Comparison of ENCODE assay signal across 30 mouse cellular contexts in the genomic region with DNA sequence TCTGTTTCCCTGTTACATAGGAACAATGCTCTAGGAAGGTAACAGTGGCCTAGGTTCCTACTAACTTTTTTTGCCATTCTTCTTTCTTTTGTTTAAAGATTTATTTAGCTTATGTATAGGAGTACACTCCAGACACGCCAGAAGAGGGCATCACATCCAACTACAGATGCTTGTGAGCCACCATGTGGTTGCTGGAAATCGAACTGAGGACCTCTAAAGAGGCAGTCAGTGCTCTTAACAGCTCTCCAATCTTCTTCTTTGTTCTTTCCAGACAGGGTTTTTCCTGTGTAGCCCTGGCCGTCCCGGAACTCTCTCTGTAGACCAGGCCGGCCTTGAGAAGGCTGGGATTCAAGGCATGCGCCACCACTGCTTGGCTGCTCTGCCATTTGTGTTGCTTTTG. TPM values are rescaled to one million over a fixed set of nuclear protein-coding genes. Genes with fewer than 3 reads are reported as not detected.
DNase-seq lines count a peak whose midpoint lies in the region; ATAC-seq and TF ChIP-seq lines count a peak whose summit lies in the region.
"Had no signal": no experiment of that assay in that cellular context is flagged by ENCODE, and none has a peak within 500 bp of the region (broad histone marks: within the 10 kb centered on the region; RNA-seq: fewer than 3 reads in every experiment).

No protein-coding gene starts in this region.

- H3K4me1 ChIP-seq in bone marrow, adult 2 months (ENCODE audit: control insufficient read depth, insufficient read depth, low read length) = no peaks in the 10 kb centered on the region

- no peak for ATAC-seq in CD4-positive, CD25-positive, alpha-beta regulatory T cell, adult 4 months
- ATAC-seq: midbrain, embryonic 13.5 days had no signal

- H3K27ac ChIP-seq in layer of hippocampus, adult 2 months = no peak overlapping the region
- H3K27ac ChIP-seq in bone marrow, adult 2 months (ENCODE audit: control insufficient read depth, insufficient read depth, low read depth, low read length, poor library complexity) = no peak overlapping the region
- H3K27ac ChIP-seq: forebrain, embryonic 10.5 days; heart, embryonic 13.5 days; hindbrain, embryonic 12.5 days; limb, embryonic 15.5 days; midbrain, embryonic 13.5 days; neural tube, embryonic 12.5 days had no signal

- no peak overlapping the region for H3K4me3 ChIP-seq in layer of hippocampus, adult 2 months
- no peak overlapping the region for H3K4me3 ChIP-seq in bone marrow, adult 2 months (replicated peaks; ENCODE audit: control insufficient read depth, low read depth, low read length)
- H3K4me3 ChIP-seq: forebrain, embryonic 10.5 days; heart, embryonic 13.5 days; hindbrain, embryonic 12.5 days; limb, embryonic 15.5 days; midbrain, embryonic 13.5 days; neural tube, embryonic 12.5 days had no signal

- WGBS in bone marrow, adult 2 months = 67% methylated on average over 6 of the region's 6 CpGs

- TF ChIP-seq POLR2A in bone marrow, adult 2 months (IDR thresholded peaks at IDR 0.05; ENCODE audit: borderline replicate concordance, control insufficient read depth, low read depth, low read length) = no peak

- no peak for DNase-seq in layer of hippocampus, adult 2 months (ENCODE audit: low spot score in 2 of 2)
- no peak for DNase-seq in layer of hippocampus, postnatal 25 days (ENCODE audit: extremely low spot score in 1 of 2, low spot score in 1 of 2)
- DNase-seq in 416B (ENCODE audit: low read depth) (peak; percentile 37), A20 (ENCODE audit: low read depth, low spot score) (peak; percentile 35)
- no peak for DNase-seq in spleen, postnatal 14 days (ENCODE audit: low spot score in 2 of 2)
- DNase-seq: adrenal gland, postnatal 25 days; gastrocnemius, postnatal 25 days; heart, adult 18-20 months; heart, postnatal 14 days; kidney, adult 9 months; kidney, postnatal 36 days; lung, adult 2 months; right cerebral cortex, adult 18-20 months; right cerebral cortex, postnatal 4 days; thymus, adult 2 months; thymus, postnatal 4 days had no signal

- TF ChIP-seq CTCF in layer of hippocampus, adult 2 months (conservative IDR thresholded peaks at IDR 0.05) = peak; percentile 31; the same call in 1 of the 2 replicates
- TF ChIP-seq CTCF in bone marrow, adult 2 months (IDR thresholded peaks at IDR 0.05; ENCODE audit: control insufficient read depth, insufficient read depth, low read length) = peak; percentile 1; the same call in 1 of the 2 replicates

RNA-seq across cellular contexts. Expression of a gene that starts 5.5 kb away (rescaled TPM):
- total RNA-seq in layer of hippocampus, adult 2 months (2021) = 10 to 100 TPM; 61.9 to 63.0 TPM
- total RNA-seq in layer of hippocampus, postnatal 25 days (2021) = 10 to 100 TPM; 69.0 to 71.9 TPM
- polyA plus RNA-seq in bone marrow, adult 2 months (2011; ENCODE audit: insufficient read depth, insufficient read length, low replicate concordance, missing spikeins) = 2.9 and 3.4 TPM in 2 replicates
- 1 to 10 TPM in 1 of 2 experiments, under 1 TPM in 1; 0.68 to 1.5 TPM for polyA plus RNA-seq in CD4-positive, CD25-positive, alpha-beta regulatory T cell, adult 4 months (2017; shearing (Covaris generic))

RNA-seq across cellular contexts. Expression of a gene that starts 12.7 kb away (rescaled TPM):
- total RNA-seq in layer of hippocampus, adult 2 months (2021) = not detected
- not detected for total RNA-seq in layer of hippocampus, postnatal 25 days (2021)
- polyA plus RNA-seq in bone marrow, adult 2 months (2011; ENCODE audit: insufficient read depth, insufficient read length, low replicate concordance, missing spikeins) = not detected in 2 replicates
- not detected for polyA plus RNA-seq in CD4-positive, CD25-positive, alpha-beta regulatory T cell, adult 4 months (2017; shearing (Covaris generic))
- total RNA-seq: adrenal gland, postnatal 25 days; gastrocnemius, postnatal 25 days; heart, adult 18-20 months; heart, postnatal 14 days; left cerebral cortex, adult 18-20 months; left cerebral cortex, postnatal 36 days; megakaryocyte, adult 5-6 weeks had no signal
- polyA plus RNA-seq: cortical plate, adult 2 months; G1E; lung, adult 2 months had no signal

RNA-seq across cellular contexts. Expression of a gene that starts 18.2 kb away (rescaled TPM):
- total RNA-seq in layer of hippocampus, adult 2 months (2021) = 10 to 100 TPM; 32.6 to 41.6 TPM
- 10 to 100 TPM; 39.8 to 45.0 TPM for total RNA-seq in layer of hippocampus, postnatal 25 days (2021)
- polyA plus RNA-seq in bone marrow, adult 2 months (2011; ENCODE audit: insufficient read depth, insufficient read length, low replicate concordance, missing spikeins) = 2.5 and 3.1 TPM in 2 replicates
- polyA plus RNA-seq in CD4-positive, CD25-positive, alpha-beta regulatory T cell, adult 4 months (2017; shearing (Covaris generic)) = under 1 TPM in 1 of 2 experiments, not detected in 1; 0.56 TPM

RNA-seq across cellular contexts. Expression of a gene that starts 20.9 kb away (rescaled TPM):
- not detected for total RNA-seq in layer of hippocampus, adult 2 months (2021)
- total RNA-seq in layer of hippocampus, postnatal 25 days (2021) = not detected
- polyA plus RNA-seq in bone marrow, adult 2 months (2011; ENCODE audit: insufficient read depth, insufficient read length, low replicate concordance, missing spikeins) = not detected in 2 replicates
- polyA plus RNA-seq in CD4-positive, CD25-positive, alpha-beta regulatory T cell, adult 4 months (2017; shearing (Covaris generic)) = not detected
- total RNA-seq: adrenal gland, postnatal 25 days; G1E; gastrocnemius, postnatal 25 days; heart, adult 18-20 months; heart, postnatal 14 days; left cerebral cortex, adult 18-20 months; left cerebral cortex, postnatal 36 days; megakaryocyte, adult 5-6 weeks had no signal
- polyA plus RNA-seq: embryonic facial prominence, embryonic 11.5 days; forebrain, embryonic 10.5 days; G1E; heart, embryonic 13.5 days; hindbrain, embryonic 12.5 days; midbrain, embryonic 13.5 days; neural tube, embryonic 12.5 days had no signal

RNA-seq across cellular contexts. Expression of a gene that starts 21.1 kb away (rescaled TPM):
- total RNA-seq in layer of hippocampus, adult 2 months (2021) = 10 to 100 TPM; 38.9 to 40.9 TPM
- 10 to 100 TPM; 34.8 to 43.0 TPM for total RNA-seq in layer of hippocampus, postnatal 25 days (2021)
- polyA plus RNA-seq in bone marrow, adult 2 months (2011; ENCODE audit: insufficient read depth, insufficient read length, low replicate concordance, missing spikeins) = 67.2 and 129 TPM in 2 replicates
- 10 to 100 TPM; 35.3 to 46.2 TPM for polyA plus RNA-seq in CD4-positive, CD25-positive, alpha-beta regulatory T cell, adult 4 months (2017; shearing (Covaris generic))

Comparison
In these comparisons a context has a peak if more than half of its experiments do, and no peak if none do; other contexts are left out.
1. DNase-seq: peak in 416B (single experiment) and A20 (single experiment); none in layer of hippocampus, adult 2 months (0 of 2), layer of hippocampus, postnatal 25 days (0 of 2) and spleen, postnatal 14 days (0 of 2).